Mouse (Mus musculus): ENCODE data around the gene Dnajc6.

The Dnajc6 gene

GRCm38 (mm10) chr4:101646857-101647195 lies 150.4 kb downstream of the Dnajc6 start:
- DNase-seq, result no peak

- DNase-seq, result peak; percentile 99 to 100
Observed at GRCm38 (mm10) chr4:101647196-101647905, 150.9 kb downstream of the Dnajc6 start, which contains the start of gene Leprot. Gene Leprot (plus strand): TSS chr4:101647718.

GRCm38 (mm10) chr4:101647976-101648642 lies 151.7 kb downstream of the Dnajc6 start:
- no peak for DNase-seq

GRCm38 (mm10) chr4:101648745-101649144 lies 152.3 kb downstream of the Dnajc6 start:
- no peak for DNase-seq

- DNase-seq, result no peak
Observed at GRCm38 (mm10) chr4:101650961-101651360, 154.5 kb downstream of the Dnajc6 start.

- no peak for DNase-seq
Observed at GRCm38 (mm10) chr4:101654256-101654655, 157.8 kb downstream of the Dnajc6 start.

- DNase-seq, result no peak
Observed at GRCm38 (mm10) chr4:101654788-101655414, 158.5 kb downstream of the Dnajc6 start.

GRCm38 (mm10) chr4:101655415-101655790 lies 159.0 kb downstream of the Dnajc6 start:
- DNase-seq, result no peak

- DNase-seq, result no peak
Observed at GRCm38 (mm10) chr4:101656056-101656455, 159.6 kb downstream of the Dnajc6 start.

GRCm38 (mm10) chr4:101656956-101657570 lies 160.6 kb downstream of the Dnajc6 start:
- DNase-seq, result no peak

GRCm38 (mm10) chr4:101664160-101664750 lies 167.8 kb downstream of the Dnajc6 start:
- peak; percentile 68 to 77 for DNase-seq

GRCm38 (mm10) chr4:101664766-101665165 lies 168.3 kb downstream of the Dnajc6 start:
- no peak for DNase-seq

- no peak for DNase-seq
Observed at GRCm38 (mm10) chr4:101669161-101669560, 172.7 kb downstream of the Dnajc6 start.

- DNase-seq, result no peak
Observed at GRCm38 (mm10) chr4:101669811-101670210, 173.4 kb downstream of the Dnajc6 start.

- no peak for DNase-seq
Observed at GRCm38 (mm10) chr4:101674790-101675189, 178.3 kb downstream of the Dnajc6 start.

GRCm38 (mm10) chr4:101675726-101676125 lies 179.3 kb downstream of the Dnajc6 start:
- no peak for DNase-seq

GRCm38 (mm10) chr4:101682620-101683019 lies 186.2 kb downstream of the Dnajc6 start:
- DNase-seq, result no peak

- no peak for DNase-seq
Observed at GRCm38 (mm10) chr4:101683086-101683485, 186.6 kb downstream of the Dnajc6 start.

GRCm38 (mm10) chr4:101684821-101685220 lies 188.4 kb downstream of the Dnajc6 start:
- no peak for DNase-seq

GRCm38 (mm10) chr4:101686227-101686810 lies 189.9 kb downstream of the Dnajc6 start:
- DNase-seq, result no peak

GRCm38 (mm10) chr4:101689241-101689640 lies 192.8 kb downstream of the Dnajc6 start:
- DNase-seq, result no peak

- no peak for DNase-seq
Observed at GRCm38 (mm10) chr4:101689645-101690044, 193.2 kb downstream of the Dnajc6 start.
